Mouse (Mus musculus) thymus, adult 2 months (tissue): ENCODE results near the gene Rph3al.

Experiments used
- CTCF ChIP-seq: fragments of 200-500 bp; IDR thresholded peaks from 2 replicates; pipeline ENCODE4 v1.5.1; 2012; ENCODE audit warnings: mild to moderate bottlenecking, control low read depth, low read length, moderate library complexity, borderline replicate concordance; ENCODE audit not compliant: control insufficient read depth, poor library complexity, insufficient read depth; ENCODE audit errors: extremely low read depth
- POLR2A ChIP-seq: fragments of 200-500 bp; IDR thresholded peaks from 2 replicates; pipeline ENCODE4 v1.6.1; 2012; ENCODE audit warnings: mild to moderate bottlenecking, low read length, control low read depth, moderate library complexity; ENCODE audit not compliant: control insufficient read depth, poor library complexity, insufficient read depth; ENCODE audit errors: extremely low read depth

- TF ChIP-seq POLR2A, result no peak
- TF ChIP-seq CTCF, result no peak
These were observed 92.6 kb downstream of the Rph3al start for GRCm38 (mm10) chr11:75845675-75846074.
